Mouse (Mus musculus) midbrain, embryonic 12.5 days (tissue): ENCODE measurements around the gene Yod1. TPM values are rescaled to one million over a fixed set of nuclear protein-coding genes. Genes with fewer than 3 reads are reported as not detected.

Experiments used
- ATAC-seq: fragments of 200-750 bp; cut with Nextera tagmentation; 2 replicates; pipeline ENCODE4 v1.8.0; 2017; ENCODE audit warnings: low read depth, moderate TSS enrichment, moderate library complexity; ENCODE audit not compliant: low FRiP score
- H3K27ac ChIP-seq: fragments of 300-500 bp; sonication (generic); replicated peaks from 2 replicates; pipeline ENCODE4 v1.5.1; 2016; ENCODE audit warnings: mild to moderate bottlenecking
- H3K27me3 ChIP-seq: fragments of 300-500 bp; sonication (generic); 2 replicates; pipeline ENCODE4 v1.6.1; 2016; ENCODE audit warnings: mild to moderate bottlenecking
- H3K36me3 ChIP-seq: fragments of 300-500 bp; sonication (generic); 2 replicates; pipeline ENCODE4 v1.6.1; 2016
- H3K4me1 ChIP-seq: fragments of 300-500 bp; sonication (generic); 2 replicates; pipeline ENCODE4 v1.6.1; 2016
- H3K4me2 ChIP-seq: fragments of 300-500 bp; sonication (generic); replicated peaks from 2 replicates; pipeline ENCODE4 v1.6.1; 2016; ENCODE audit warnings: mild to moderate bottlenecking, moderate library complexity
- H3K4me3 ChIP-seq: fragments of 300-500 bp; sonication (generic); 2 replicates; pipeline ENCODE4 v1.5.1; 2016; ENCODE audit warnings: mild to moderate bottlenecking
- H3K9ac ChIP-seq: fragments of 300-500 bp; sonication (generic); replicated peaks from 2 replicates; pipeline ENCODE4 v1.6.1; 2016; ENCODE audit warnings: mild to moderate bottlenecking, moderate library complexity
- H3K9me3 ChIP-seq: fragments of 300-500 bp; sonication (generic); 2 replicates; pipeline ENCODE4 v1.6.1; 2016; ENCODE audit warnings: mild to moderate bottlenecking
- WGBS: fragments of 180-500 bp; shearing (Covaris S2); methylation state at CpG from one replicate; pipeline ENCODE4 v1.1.7; 2016; 5-methylcytosine and 5-hydroxymethylcytosine counted together
- polyA plus RNA-seq: library from polyadenylated mRNA; unstranded; fragments of >200 nt; fragmentation: Nextera tagmentation; extraction: Ambion mirVana; gene quantifications from 2 replicates; pipeline ENCODE4 v1.2.1, GENCODE M21; 2016

Yod1 gene
- polyA plus RNA-seq, 1 experiment from 2014 or later = 22.2 TPM

GRCm38 (mm10) chr1:130745591-130745990 lies 28.5 kb downstream of the Yod1 start:
- Histone ChIP-seq H3K4me2 (no peak overlapping the region), H3K27me3 (no peaks in the 10 kb centered on the region), H3K9ac (no peak overlapping the region), H3K4me1 (no peaks in the 10 kb centered on the region), H3K9me3 (no peaks in the 10 kb centered on the region), H3K27ac (no peak overlapping the region), H3K36me3 (no peaks in the 10 kb centered on the region), H3K4me3 (no peak overlapping the region)
- no peak for ATAC-seq
- 94% methylated on average over 3 of the region's 3 CpGs for WGBS

- WGBS = 91% methylated on average over 3 of the region's 3 CpGs
- H3K9me3 ChIP-seq = no peaks in the 10 kb centered on the region
- H3K27me3 ChIP-seq = no peaks in the 10 kb centered on the region
- H3K36me3 ChIP-seq = no peaks in the 10 kb centered on the region
- no peak overlapping the region for H3K27ac ChIP-seq
- H3K4me1 ChIP-seq = no peaks in the 10 kb centered on the region
- ATAC-seq = no peak
- H3K4me3 ChIP-seq = no peak overlapping the region
- H3K4me2 ChIP-seq = no peak overlapping the region
- H3K9ac ChIP-seq = no peak overlapping the region
Measured at GRCm38 (mm10) chr1:130746819-130747218, 29.7 kb downstream of the Yod1 start.

GRCm38 (mm10) chr1:130759689-130760088 lies 42.6 kb downstream of the Yod1 start:
- H3K4me1 ChIP-seq = no peaks in the 10 kb centered on the region
- no peak overlapping the region for H3K9ac ChIP-seq
- no peaks in the 10 kb centered on the region for H3K36me3 ChIP-seq
- H3K9me3 ChIP-seq = no peaks in the 10 kb centered on the region
- H3K4me2 ChIP-seq = no peak overlapping the region
- H3K4me3 ChIP-seq = no peak overlapping the region
- no peak overlapping the region for H3K27ac ChIP-seq
- H3K27me3 ChIP-seq = no peaks in the 10 kb centered on the region
- ATAC-seq = no peak
- WGBS = 84% methylated on average over 9 of the region's 9 CpGs

- Histone ChIP-seq H3K4me3 (no peak overlapping the region), H3K27ac (no peak overlapping the region), H3K36me3 (no peaks in the 10 kb centered on the region), H3K9ac (no peak overlapping the region), H3K27me3 (no peaks in the 10 kb centered on the region), H3K9me3 (no peaks in the 10 kb centered on the region), H3K4me2 (no peak overlapping the region), H3K4me1 (no peaks in the 10 kb centered on the region)
- 88% methylated on average over 1 of the region's 1 CpGs for WGBS
- ATAC-seq = no peak
Measured at GRCm38 (mm10) chr1:130761597-130761996, 44.5 kb downstream of the Yod1 start.

- Histone ChIP-seq H3K4me1 (no peaks in the 10 kb centered on the region), H3K9me3 (no peaks in the 10 kb centered on the region), H3K9ac (no peak overlapping the region), H3K27me3 (no peaks in the 10 kb centered on the region), H3K36me3 (no peaks in the 10 kb centered on the region), H3K4me3 (no peak overlapping the region), H3K4me2 (no peak overlapping the region), H3K27ac (no peak overlapping the region)
- no peak for ATAC-seq
- 90% methylated on average over 3 of the region's 3 CpGs for WGBS
Measured at GRCm38 (mm10) chr1:130762045-130762760, 45.1 kb downstream of the Yod1 start.

- Histone ChIP-seq H3K36me3 (no peaks in the 10 kb centered on the region), H3K9me3 (no peaks in the 10 kb centered on the region), H3K27ac (no peak overlapping the region), H3K27me3 (no peaks in the 10 kb centered on the region), H3K4me1 (no peaks in the 10 kb centered on the region), H3K4me3 (no peak overlapping the region), H3K4me2 (no peak overlapping the region), H3K9ac (no peak overlapping the region)
- 85% methylated on average over 12 of the region's 12 CpGs for WGBS
- no peak for ATAC-seq
Measured at GRCm38 (mm10) chr1:130764027-130764461, 46.9 kb downstream of the Yod1 start.

GRCm38 (mm10) chr1:130767066-130767465 lies 49.9 kb downstream of the Yod1 start:
- 85% methylated on average over 5 of the region's 5 CpGs for WGBS
- no peak overlapping the region for H3K4me2 ChIP-seq
- ATAC-seq = no peak

GRCm38 (mm10) chr1:130769925-130770324 lies 52.8 kb downstream of the Yod1 start:
- 85% methylated on average over 2 of the region's 2 CpGs for WGBS
- ATAC-seq = no peak

More at GRCm38 (mm10) chr1:130767066-130767465, 49.9 kb downstream of the Yod1 start:
- no peak overlapping the region for H3K4me3 ChIP-seq
- H3K27ac ChIP-seq = no peak overlapping the region
- H3K9me3 ChIP-seq = no peaks in the 10 kb centered on the region
- H3K9ac ChIP-seq = no peak overlapping the region
- H3K4me1 ChIP-seq = no peaks in the 10 kb centered on the region
- H3K27me3 ChIP-seq = no peaks in the 10 kb centered on the region
- H3K36me3 ChIP-seq = no peaks in the 10 kb centered on the region

GRCm38 (mm10) chr1:130770487-130770886 lies 53.4 kb downstream of the Yod1 start:
- Histone ChIP-seq H3K36me3 (no peaks in the 10 kb centered on the region), H3K9me3 (no peaks in the 10 kb centered on the region)

More at GRCm38 (mm10) chr1:130769925-130770324, 52.8 kb downstream of the Yod1 start:
- Histone ChIP-seq H3K36me3 (no peaks in the 10 kb centered on the region), H3K27ac (no peak overlapping the region), H3K4me2 (no peak overlapping the region), H3K9ac (no peak overlapping the region), H3K9me3 (no peaks in the 10 kb centered on the region), H3K27me3 (no peaks in the 10 kb centered on the region), H3K4me3 (no peak overlapping the region), H3K4me1 (no peaks in the 10 kb centered on the region)

GRCm38 (mm10) chr1:130770981-130771494 lies 53.9 kb downstream of the Yod1 start:
- H3K4me1 ChIP-seq = 0 out of 2 replicates have a peak, but pooled peaks cover 4% of the 10 kb centered on the region
- no peaks in the 10 kb centered on the region for H3K27me3 ChIP-seq
- no peak overlapping the region for H3K4me2 ChIP-seq
- H3K4me3 ChIP-seq = no peak overlapping the region
- no peaks in the 10 kb centered on the region for H3K36me3 ChIP-seq
- no peak overlapping the region for H3K27ac ChIP-seq
- no peak overlapping the region for H3K9ac ChIP-seq
- 81% methylated on average over 3 of the region's 3 CpGs for WGBS
- no peak for ATAC-seq
- H3K9me3 ChIP-seq = no peaks in the 10 kb centered on the region

More at GRCm38 (mm10) chr1:130770487-130770886, 53.4 kb downstream of the Yod1 start:
- no peaks in the 10 kb centered on the region for H3K4me1 ChIP-seq
- no peaks in the 10 kb centered on the region for H3K27me3 ChIP-seq
- H3K4me2 ChIP-seq = no peak overlapping the region
- no peak overlapping the region for H3K9ac ChIP-seq
- WGBS = 89% methylated on average over 4 of the region's 4 CpGs
- no peak; the same call in 1 of the 2 replicates for ATAC-seq
- no peak overlapping the region for H3K27ac ChIP-seq
- H3K4me3 ChIP-seq = no peak overlapping the region
